Mouse (Mus musculus) neural tube, embryonic 10.5 days (tissue): Measurements from ENCODE around the gene Arhgap4.

Source experiments
- DNase-seq: peaks from one replicate; pipeline ENCODE4 v3.0.0-alpha.2; 2017; ENCODE audit warnings: low spot score; ENCODE audit errors: extremely low spot score

Gene Arhgap4

GRCm38 (mm10) chrX:73921823-73922549 is at the start of gene Arhgap4, which contains the start of gene Naa10:
Arhgap4 (minus strand) TSS chrX:73921870.
Naa10 (minus strand) TSS chrX:73921944.
- DNase-seq = peak; percentile 78

DNA sequence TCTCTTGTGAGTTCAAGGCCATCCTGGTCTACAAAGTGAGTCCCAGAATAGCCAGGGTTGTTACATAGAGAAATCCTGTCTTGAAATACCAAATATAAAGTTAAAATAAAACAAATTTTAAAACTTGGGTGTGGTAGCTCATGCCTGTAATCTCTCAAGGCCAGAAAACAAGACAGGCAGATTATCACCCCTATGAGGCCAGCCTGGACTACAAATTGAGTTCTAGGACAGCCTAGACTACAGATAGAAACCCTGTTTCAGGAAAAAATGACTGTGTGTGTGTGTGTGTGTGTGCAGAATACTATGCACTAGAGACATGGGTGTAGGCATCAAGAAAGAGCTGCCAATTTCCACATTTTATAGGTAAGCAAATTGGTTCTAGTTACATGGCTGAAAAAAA is 49.1 kb upstream of the Arhgap4 start:
- DNase-seq = no peak

- no peak for DNase-seq
These were observed 48.1 kb upstream of the Arhgap4 start for GRCm38 (mm10) chrX:73969729-73970128.

DNA sequence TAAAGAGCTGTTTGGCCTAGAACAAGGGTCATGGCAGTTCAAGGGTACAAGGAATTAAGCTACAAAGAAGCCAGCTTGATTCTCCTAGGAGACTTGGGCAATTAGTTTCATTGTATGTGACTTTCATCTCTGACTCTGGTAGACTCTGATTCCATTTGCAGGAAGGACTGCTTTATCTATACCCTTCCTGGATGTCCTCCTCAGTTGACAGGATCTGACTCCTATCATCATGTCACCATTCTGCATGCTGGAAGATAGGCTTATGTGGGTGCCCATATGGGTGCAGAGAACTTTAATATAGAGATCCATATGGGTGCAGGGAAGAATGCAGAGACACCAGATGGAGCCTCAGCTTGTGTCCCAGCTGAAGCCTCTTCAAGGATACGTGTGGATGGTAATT is 47.5 kb upstream of the Arhgap4 start:
- no peak for DNase-seq

DNA sequence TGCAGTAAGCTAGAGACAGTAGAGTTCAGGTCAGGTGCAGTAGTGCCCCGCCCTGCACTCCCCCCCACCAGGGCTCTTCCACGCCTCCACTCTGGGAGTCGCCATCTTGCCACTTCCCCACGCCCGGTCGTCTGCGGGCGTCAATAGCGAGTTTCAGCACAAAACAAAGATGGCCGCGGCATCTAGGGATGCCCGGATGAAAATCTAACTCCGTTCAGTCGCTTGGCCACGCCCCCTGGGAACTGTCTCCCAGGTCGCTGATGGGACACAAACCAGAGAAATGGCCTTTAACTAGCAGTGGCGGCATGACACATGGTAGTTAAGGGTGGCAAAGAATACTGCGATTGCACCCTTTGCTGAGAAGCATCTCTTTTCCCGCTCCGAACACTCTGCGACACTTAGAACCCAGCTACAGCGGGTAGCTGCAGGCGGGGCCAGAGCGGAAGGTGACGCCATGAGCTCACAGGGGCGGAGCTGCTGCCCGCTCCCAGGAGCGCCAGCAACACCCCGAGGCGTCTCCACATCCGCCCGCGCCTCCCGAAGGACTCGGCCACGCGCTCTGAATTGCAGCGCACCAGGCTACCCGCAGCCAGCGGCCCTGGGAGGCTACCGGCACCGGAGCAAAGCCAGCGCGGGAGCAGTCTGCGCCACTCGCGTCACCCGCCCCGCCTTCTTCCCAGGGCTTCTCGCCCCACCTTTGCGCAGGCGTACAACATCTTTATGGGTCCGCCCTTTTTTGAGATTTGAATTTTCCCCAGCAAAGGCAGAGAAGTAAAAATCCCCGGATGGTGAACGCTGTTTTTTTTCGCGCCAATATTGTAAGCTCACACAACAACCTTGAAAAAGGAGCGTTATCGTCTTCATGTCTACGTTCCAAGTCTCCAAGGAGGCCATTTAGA is 45.8 kb upstream of the Arhgap4 start:
- peak; percentile 86 for DNase-seq

GRCm38 (mm10) chrX:73966248-73967176 is 44.8 kb upstream of the Arhgap4 start, which contains the start of gene Hcfc1:
Hcfc1 (minus strand) TSS chrX:73966357.
- DNase-seq = peak; percentile 82

DNA sequence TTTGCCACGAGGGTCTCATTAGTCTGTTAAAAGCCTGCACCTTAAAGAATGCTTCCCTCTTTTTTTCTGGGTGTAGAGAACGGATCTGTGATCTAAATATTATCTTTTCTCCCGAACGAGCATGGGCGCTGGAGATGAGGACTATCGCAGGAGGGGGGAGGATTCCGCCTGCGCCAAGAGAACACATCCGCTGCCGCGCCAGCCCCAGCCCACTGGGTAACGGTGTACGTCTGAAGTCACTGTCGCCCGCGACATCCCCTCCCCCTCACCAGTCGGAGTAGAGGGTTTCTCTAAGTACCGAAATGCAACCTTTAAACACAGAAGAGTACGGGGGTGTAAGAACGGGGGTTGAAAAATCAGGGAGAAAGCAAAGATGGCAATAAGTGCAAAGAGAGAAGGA is 43.6 kb upstream of the Arhgap4 start:
- DNase-seq = no peak

DNA sequence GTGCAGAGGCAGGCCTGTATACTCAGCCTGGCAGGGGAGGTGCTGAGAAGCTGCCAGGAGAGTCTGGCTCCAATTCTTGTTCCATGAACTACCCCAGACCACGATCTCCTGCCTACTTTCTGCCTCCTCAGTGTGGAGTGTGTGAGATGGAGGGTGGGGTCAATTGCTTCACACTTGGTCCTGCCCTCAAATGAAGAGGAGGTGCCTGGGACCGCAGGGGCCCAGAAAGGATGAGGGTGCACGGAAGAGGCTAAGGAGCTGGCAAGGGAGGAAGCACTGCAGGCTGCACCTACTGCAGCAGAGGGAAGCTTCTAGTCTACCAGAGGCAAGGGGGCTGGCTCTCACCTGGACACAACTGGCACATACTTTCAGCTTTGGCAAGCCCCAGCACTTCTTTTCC is 42.7 kb upstream of the Arhgap4 start:
- no peak for DNase-seq

- DNase-seq = no peak
These were observed 33.3 kb upstream of the Arhgap4 start for GRCm38 (mm10) chrX:73954988-73955387.

- no peak for DNase-seq
These were observed 30.9 kb upstream of the Arhgap4 start for GRCm38 (mm10) chrX:73952603-73953002.

DNA sequence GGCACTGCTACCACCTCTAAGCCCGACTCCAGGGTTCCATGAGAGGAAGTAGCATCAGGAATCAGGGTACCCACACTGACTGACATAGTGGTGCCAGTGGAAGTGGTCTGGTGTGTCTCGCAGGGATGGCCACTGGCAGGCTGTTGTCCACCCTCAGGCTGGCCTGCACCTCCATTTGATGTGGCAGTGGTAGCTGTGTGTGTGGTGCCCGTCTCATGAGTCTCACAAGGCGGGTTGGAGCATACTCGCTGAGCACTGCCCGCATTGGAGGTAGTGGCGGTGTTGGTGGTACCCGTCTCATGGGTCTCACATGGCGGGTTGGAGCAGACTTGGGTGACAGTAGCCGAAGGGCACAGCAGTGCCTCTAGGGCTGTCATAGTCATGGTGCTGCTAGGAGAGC is 27.7 kb upstream of the Arhgap4 start:
- no peak for DNase-seq

GRCm38 (mm10) chrX:73948647-73949046 is 27.0 kb upstream of the Arhgap4 start:
- DNase-seq = peak; percentile 46

DNA sequence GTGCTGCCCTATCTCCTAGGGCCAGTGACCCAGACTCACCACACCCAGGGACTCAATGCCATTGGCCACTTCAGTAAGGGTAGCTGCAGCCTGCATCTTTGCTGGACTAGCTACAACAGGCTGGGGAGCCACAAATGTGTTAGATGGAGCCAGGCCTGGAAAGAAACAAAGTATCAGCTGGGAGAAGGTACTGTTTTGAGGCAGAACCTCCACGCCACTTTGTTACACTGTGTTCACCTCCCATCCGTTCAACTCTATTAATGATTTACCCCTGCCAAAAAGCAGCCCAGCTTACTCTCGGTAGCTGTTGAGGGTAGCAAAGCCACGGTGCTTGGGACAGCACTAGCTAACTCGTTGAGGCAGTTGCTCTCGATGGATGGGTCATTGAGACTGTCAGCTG is 25.2 kb upstream of the Arhgap4 start:
- no peak for DNase-seq

DNA sequence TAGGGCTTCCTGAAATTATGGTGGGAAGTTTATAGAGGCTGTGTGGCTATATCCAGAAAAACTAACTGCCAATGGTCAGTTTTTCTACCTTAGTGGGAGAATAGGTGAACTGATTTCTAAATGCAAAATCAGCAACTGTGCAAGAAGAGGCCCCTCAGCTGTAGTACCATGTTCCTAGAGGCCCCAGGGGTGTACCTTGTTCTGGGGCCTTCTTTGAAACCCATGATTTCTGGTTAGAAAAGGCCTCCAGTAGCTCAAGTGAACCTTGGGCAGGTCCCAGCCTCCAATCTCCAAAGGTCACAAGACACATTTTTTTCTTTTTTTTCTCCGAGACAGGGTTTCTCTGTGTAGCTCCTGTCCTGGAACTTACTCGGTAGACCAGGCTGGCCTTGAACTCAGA is 20.6 kb upstream of the Arhgap4 start:
- no peak for DNase-seq

GRCm38 (mm10) chrX:73941860-73942259 is 20.2 kb upstream of the Arhgap4 start:
- DNase-seq = no peak

DNA sequence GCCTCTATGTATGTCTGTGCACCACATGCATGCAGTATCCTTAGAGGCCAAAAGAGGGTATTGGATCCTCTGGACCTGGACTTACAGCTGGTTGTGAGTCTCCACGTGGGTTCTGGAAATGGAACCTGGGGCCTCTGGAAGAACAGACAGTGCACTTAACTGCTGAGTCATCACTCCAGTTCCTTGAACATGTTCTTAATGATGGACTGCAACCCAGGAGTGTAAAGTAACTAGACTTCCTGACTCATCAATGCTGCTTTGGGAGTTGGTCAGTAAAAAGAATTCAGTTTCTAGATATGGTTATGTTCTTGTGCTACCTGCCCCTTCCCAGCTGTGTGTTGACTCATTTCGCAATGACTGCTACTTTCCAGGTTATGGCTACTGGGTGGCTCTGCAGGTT is 10.2 kb upstream of the Arhgap4 start:
- no peak for DNase-seq

DNA sequence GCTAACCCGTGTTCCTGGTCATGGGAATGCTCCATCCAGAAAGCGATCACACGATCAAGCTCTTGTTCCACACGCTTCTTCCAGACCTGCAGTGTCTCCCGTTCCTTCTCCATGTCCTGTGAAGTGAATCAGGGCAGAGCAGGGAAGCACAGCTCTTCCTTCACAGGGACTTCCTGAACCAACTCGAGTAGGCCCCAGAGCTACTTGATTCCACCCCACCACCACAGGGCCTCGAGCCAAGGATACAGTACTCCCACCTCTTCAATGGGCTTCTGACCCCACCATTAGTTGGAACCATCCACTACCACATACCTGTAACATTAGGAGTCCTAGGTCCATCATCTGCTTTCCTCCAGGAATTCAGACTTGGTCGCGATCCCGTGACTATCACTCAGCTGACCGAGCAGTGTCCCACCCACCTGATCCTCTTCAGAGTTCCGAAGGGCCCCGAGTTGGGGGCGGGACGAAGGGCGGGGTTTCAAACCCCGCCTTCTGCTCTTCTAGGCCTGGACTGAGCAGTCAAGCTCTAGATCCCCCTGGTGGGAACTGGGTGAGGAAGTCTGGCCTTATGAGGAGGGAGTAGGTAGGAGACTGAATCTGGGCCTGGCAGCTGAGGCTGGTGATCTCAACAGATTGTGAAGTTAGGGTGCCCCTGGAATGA is 8.9 kb upstream of the Arhgap4 start, which contains the start of gene Renbp:
Gene Renbp, minus strand, starts transcription at position 449 of the 661 bp plus-strand sequence.
- DNase-seq = peak; percentile 26

GRCm38 (mm10) chrX:73922550-73922882 is 846 bp upstream of the Arhgap4 start:
- no peak for DNase-seq

- DNase-seq = no peak
These were observed 316 bp downstream of the Arhgap4 start for GRCm38 (mm10) chrX:73921285-73921822.

- no peak for DNase-seq
These were observed 3.0 kb downstream of the Arhgap4 start for GRCm38 (mm10) chrX:73918631-73919030.

DNA sequence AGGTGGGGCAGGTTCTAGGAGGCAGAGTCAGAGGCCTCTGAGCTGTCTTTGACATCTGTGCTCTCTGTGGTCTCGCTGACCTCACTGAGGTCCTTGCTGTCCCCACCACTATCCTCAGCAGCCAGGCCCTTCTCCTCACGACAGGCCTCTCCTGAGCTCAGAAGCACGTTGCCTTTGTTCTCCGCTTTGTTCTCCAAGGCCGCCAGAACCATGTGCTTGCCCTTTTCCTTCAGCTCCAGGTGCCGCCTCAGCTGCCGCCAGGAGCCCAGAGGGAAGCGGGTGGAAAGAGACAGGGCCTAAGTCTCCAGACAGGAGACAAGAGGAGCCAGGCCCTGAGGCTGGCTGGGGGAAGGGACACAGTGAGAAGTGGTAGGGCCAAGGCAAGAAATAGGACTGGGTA is 4.7 kb downstream of the Arhgap4 start:
- DNase-seq = no peak
